In genomic region chr5:103532841-103533390, GRCm38 (mm10) we compare ENCODE assay signal across 31 mouse cellular contexts.
DNase-seq lines count a peak whose midpoint lies in the region; ATAC-seq and TF ChIP-seq lines count a peak whose summit lies in the region.
"Had no signal": no experiment of that assay in that cellular context is flagged by ENCODE, and none has a peak within 500 bp of the region (broad histone marks: within the 10 kb centered on the region; RNA-seq: fewer than 3 reads in every experiment).

No protein-coding gene starts in this region.

- H3K4me1 ChIP-seq in midbrain, embryonic 14.5 days (ENCODE audit: control insufficient read depth, insufficient read depth, low read length), result no peaks in the 10 kb centered on the region
- no peaks in the 10 kb centered on the region for H3K4me1 ChIP-seq in midbrain, postnatal 0 days (ENCODE audit: insufficient read depth, low read length)
- H3K4me1 ChIP-seq: hindbrain, embryonic 15.5 days; limb, embryonic 15.5 days; liver, embryonic 13.5 days; stomach, embryonic 15.5 days had no signal

- H3K4me3 ChIP-seq in midbrain, embryonic 14.5 days (replicated peaks; ENCODE audit: low read depth, low read length), result no peak overlapping the region
- no peak overlapping the region for H3K4me3 ChIP-seq in midbrain, postnatal 0 days (ENCODE audit: low read depth, low read length)
- H3K4me3 ChIP-seq: embryonic facial prominence, embryonic 12.5 days; forebrain, embryonic 10.5 days; hindbrain, embryonic 15.5 days; limb, embryonic 10.5 days; limb, embryonic 15.5 days; liver, embryonic 13.5 days; midbrain, embryonic 13.5 days; stomach, embryonic 15.5 days had no signal

- peak; percentile 14 for DNase-seq in midbrain, embryonic 14.5 days
- no peak for DNase-seq in midbrain, postnatal 0 days (ENCODE audit: low spot score)
- peak; percentile 60 to 69 for DNase-seq in kidney, adult 8-10 months
- peak; percentile 44 for DNase-seq in kidney, postnatal 10 days
- no peak for DNase-seq in thymus, postnatal 14 days
- DNase-seq in frontal cortex, postnatal 25 days (ENCODE audit: low spot score in 2 of 2), result no peak
- DNase-seq in thymus, postnatal 25 days, result no peak
- DNase-seq: adrenal gland, adult 2 months; adrenal gland, postnatal 36 days; B cell, adult 2 months; cerebellum, adult 18-20 months; cerebellum, postnatal 10 days; forebrain, postnatal 0 days; gastrocnemius, postnatal 14 days; heart, adult 18-20 months; layer of hippocampus, postnatal 36 days; liver, embryonic 13.5 days; lung, adult 18-20 months; right cerebral cortex, postnatal 25 days had no signal

- H3K27ac ChIP-seq in midbrain, embryonic 14.5 days (replicated peaks; ENCODE audit: low read depth, low read length), result no peak overlapping the region
- H3K27ac ChIP-seq in midbrain, postnatal 0 days (ENCODE audit: low read depth, low read length), result no peak overlapping the region
- H3K27ac ChIP-seq: embryonic facial prominence, embryonic 12.5 days; forebrain, embryonic 10.5 days; hindbrain, embryonic 15.5 days; limb, embryonic 10.5 days; limb, embryonic 15.5 days; liver, embryonic 13.5 days; macrophage; midbrain, embryonic 13.5 days; stomach, embryonic 15.5 days had no signal

- H3K36me3 ChIP-seq in midbrain, embryonic 14.5 days (ENCODE audit: control insufficient read depth, insufficient read depth, low read length), result peaks cover 6% of the 10 kb centered on the region; the same call in 1 of the 2 replicates
- H3K36me3 ChIP-seq in midbrain, postnatal 0 days (ENCODE audit: insufficient read depth, low read length), result no peaks in the 10 kb centered on the region
- H3K36me3 ChIP-seq: hindbrain, embryonic 15.5 days; liver, embryonic 13.5 days had no signal

- no peak overlapping the region for H3K4me2 ChIP-seq in midbrain, embryonic 14.5 days (ENCODE audit: low read length)
- H3K4me2 ChIP-seq in midbrain, postnatal 0 days (ENCODE audit: low read depth, low read length, poor library complexity, severe bottlenecking), result no peak overlapping the region
- H3K4me2 ChIP-seq: embryonic facial prominence, embryonic 12.5 days; heart, embryonic 11.5 days; hindbrain, embryonic 15.5 days; limb, embryonic 15.5 days; liver, embryonic 13.5 days; midbrain, embryonic 13.5 days; stomach, embryonic 15.5 days had no signal

- 70% methylated on average over 11 of the region's 11 CpGs for WGBS in midbrain, embryonic 14.5 days
- WGBS in midbrain, postnatal 0 days, result 75% methylated on average over 11 of the region's 11 CpGs

- no peak for TF ChIP-seq CTCF in midbrain, postnatal 0 days (IDR thresholded peaks at IDR 0.05)

- H3K9ac ChIP-seq in midbrain, embryonic 14.5 days (replicated peaks; ENCODE audit: low read length), result no peak overlapping the region
- H3K9ac ChIP-seq in midbrain, postnatal 0 days (replicated peaks; ENCODE audit: low read length, poor library complexity, severe bottlenecking), result no peak overlapping the region
- H3K9ac ChIP-seq: embryonic facial prominence, embryonic 12.5 days; forebrain, postnatal 0 days; hindbrain, embryonic 15.5 days; limb, embryonic 15.5 days; liver, embryonic 13.5 days; midbrain, embryonic 13.5 days; stomach, embryonic 15.5 days had no signal

- H3K9me3 ChIP-seq in midbrain, embryonic 14.5 days (ENCODE audit: control insufficient read depth, low read length), result no peaks in the 10 kb centered on the region
- no peaks in the 10 kb centered on the region for H3K9me3 ChIP-seq in midbrain, postnatal 0 days (ENCODE audit: low read length)
- H3K9me3 ChIP-seq: embryonic facial prominence, embryonic 12.5 days; forebrain, embryonic 10.5 days; hindbrain, embryonic 15.5 days; limb, embryonic 10.5 days; limb, embryonic 15.5 days; liver, embryonic 13.5 days; midbrain, embryonic 13.5 days; stomach, embryonic 15.5 days had no signal

- no peak for ATAC-seq in midbrain, embryonic 14.5 days (ENCODE audit: low FRiP score, low TSS enrichment)
- ATAC-seq in midbrain, postnatal 0 days (ENCODE audit: low FRiP score), result no peak
- ATAC-seq: activated CD4-positive, CD25-positive, alpha-beta regulatory T cell, adult 4 months; forebrain, postnatal 0 days; inflammation-experienced regulatory T-cells, adult 6 months; lung, postnatal 0 days; midbrain, embryonic 13.5 days had no signal

- no peaks in the 10 kb centered on the region for H3K27me3 ChIP-seq in midbrain, embryonic 14.5 days (ENCODE audit: control insufficient read depth, insufficient read depth, low read length)
- H3K27me3 ChIP-seq in midbrain, postnatal 0 days (ENCODE audit: insufficient read depth, low read length), result no peaks in the 10 kb centered on the region
- H3K27me3 ChIP-seq: embryonic facial prominence, embryonic 12.5 days; hindbrain, embryonic 15.5 days; limb, embryonic 15.5 days; liver, embryonic 13.5 days; midbrain, embryonic 13.5 days; stomach, embryonic 15.5 days had no signal

Comparison
In these comparisons a context has a peak if more than half of its experiments do, and no peak if none do; other contexts are left out.
1. DNase-seq: peak in midbrain, embryonic 14.5 days (single experiment), kidney, adult 8-10 months (2 of 2) and kidney, postnatal 10 days (single experiment); none in midbrain, postnatal 0 days (single experiment), thymus, postnatal 14 days (single experiment), frontal cortex, postnatal 25 days (0 of 2) and thymus, postnatal 25 days (single experiment).